Mouse (Mus musculus): ENCODE data around the gene 9930022D16Rik. TPM values are rescaled to one million over a fixed set of nuclear protein-coding genes. Genes with fewer than 3 reads are reported as not detected.

The 9930022D16Rik gene
- polyA plus RNA-seq, 1 experiment from 2014 or later: not detected

DNA sequence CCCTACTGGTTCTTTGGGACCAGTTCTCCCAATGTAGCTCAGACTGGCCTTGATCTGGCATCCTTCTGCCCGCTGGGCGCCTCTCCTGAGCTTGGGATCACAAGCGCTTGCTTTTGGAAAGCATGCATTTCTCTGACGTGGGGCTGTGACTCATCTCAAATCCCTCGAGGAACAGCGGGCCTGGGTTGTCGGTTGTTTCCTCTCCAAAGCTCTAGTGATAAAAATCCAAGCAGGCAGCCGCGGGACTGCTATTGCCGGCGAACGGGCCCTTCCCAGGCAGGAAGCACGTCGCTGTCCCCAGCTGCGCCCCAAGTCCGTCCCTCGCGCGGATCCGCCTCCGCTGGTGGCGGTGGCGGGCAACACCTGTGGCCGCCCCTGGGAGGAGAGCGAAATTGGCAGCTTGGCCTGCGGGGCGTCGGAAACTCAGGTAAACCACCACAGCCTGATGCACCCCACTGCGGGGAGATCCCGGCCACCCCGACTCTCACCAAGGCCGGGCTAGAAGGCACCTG, 26.2 kb downstream of the 9930022D16Rik start:
- Histone ChIP-seq H3K36me3 (peaks cover 28% of the 10 kb centered on the region), H3K4me2 (peak overlapping the region; percentile 85), H3K27ac (replicated peaks) (0 out of 2 replicates have a peak overlapping the region, but pooled peaks have one; percentile 14), H3K9ac (peak overlapping the region; percentile 47), H3K9me3 (no peaks in the 10 kb centered on the region), H3K27me3 (no peaks in the 10 kb centered on the region), H3K4me1 (replicated peaks) (peaks cover 8% of the 10 kb centered on the region), H3K4me3 (peak overlapping the region; percentile 44)
- peak; percentile 53; the same call in 1 of the 2 replicates for ATAC-seq (ENCODE audit: low FRiP score, low read depth)
- 3% methylated on average over 32 of the region's 32 CpGs for WGBS

DNA sequence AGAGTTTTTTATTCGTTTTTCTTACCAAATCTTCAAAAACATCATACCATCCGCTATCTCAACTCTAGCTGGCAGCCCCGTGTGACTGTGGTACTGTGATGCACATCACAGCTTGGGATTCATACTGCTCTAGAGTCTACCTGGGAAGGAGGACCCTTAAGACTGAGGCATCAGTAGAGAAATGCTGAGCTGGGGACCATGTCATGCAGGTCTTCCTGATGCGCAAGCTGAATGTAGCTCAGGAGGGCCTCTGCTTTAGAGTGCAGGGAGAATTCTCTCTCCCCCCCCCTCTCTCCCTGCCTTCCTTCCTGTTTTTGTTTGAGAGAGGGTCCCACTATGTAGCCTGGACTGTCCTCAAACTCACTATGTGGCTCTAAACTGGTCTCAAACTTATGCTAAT, 26.9 kb downstream of the 9930022D16Rik start:
- Histone ChIP-seq H3K27me3 (no peaks in the 10 kb centered on the region), H3K9me3 (no peaks in the 10 kb centered on the region), H3K4me1 (replicated peaks) (peaks cover 8% of the 10 kb centered on the region), H3K4me3 (no peak overlapping the region), H3K36me3 (peaks cover 21% of the 10 kb centered on the region), H3K4me2 (peak overlapping the region; percentile 85), H3K9ac (no peak overlapping the region), H3K27ac (replicated peaks) (no peak overlapping the region)
- WGBS: 57% methylated on average over 4 of the region's 4 CpGs
- ATAC-seq (ENCODE audit: low FRiP score, low read depth): no peak

DNA sequence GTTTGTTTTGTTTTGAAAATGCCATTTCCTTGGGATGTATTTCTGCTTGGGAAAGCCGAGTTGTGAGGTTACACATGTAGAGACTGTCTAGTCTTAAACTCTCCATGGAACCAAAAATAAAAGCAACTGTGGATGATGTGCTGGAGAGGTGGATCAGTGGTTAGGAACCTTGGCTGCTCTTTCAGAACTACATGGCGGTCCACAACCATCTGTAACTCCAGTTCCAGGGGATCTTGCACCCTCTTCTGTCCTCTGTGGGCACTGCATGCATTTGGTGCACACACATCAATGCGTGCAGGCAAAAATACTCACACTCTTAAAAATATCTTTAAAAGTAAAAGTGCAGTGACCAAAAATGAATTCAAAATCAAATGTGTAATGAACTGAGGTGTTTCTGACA, 27.4 kb downstream of the 9930022D16Rik start:
- WGBS: 55% methylated on average over 3 of the region's 3 CpGs
- H3K4me3 ChIP-seq: no peak overlapping the region
- no peak overlapping the region for H3K9ac ChIP-seq
- no peak overlapping the region for H3K27ac ChIP-seq (replicated peaks)
- H3K4me1 ChIP-seq (replicated peaks): peaks cover 8% of the 10 kb centered on the region
- no peaks in the 10 kb centered on the region for H3K27me3 ChIP-seq
- ATAC-seq (ENCODE audit: low FRiP score, low read depth): no peak
- peaks cover 16% of the 10 kb centered on the region for H3K36me3 ChIP-seq
- no peak overlapping the region for H3K4me2 ChIP-seq
- no peaks in the 10 kb centered on the region for H3K9me3 ChIP-seq

DNA sequence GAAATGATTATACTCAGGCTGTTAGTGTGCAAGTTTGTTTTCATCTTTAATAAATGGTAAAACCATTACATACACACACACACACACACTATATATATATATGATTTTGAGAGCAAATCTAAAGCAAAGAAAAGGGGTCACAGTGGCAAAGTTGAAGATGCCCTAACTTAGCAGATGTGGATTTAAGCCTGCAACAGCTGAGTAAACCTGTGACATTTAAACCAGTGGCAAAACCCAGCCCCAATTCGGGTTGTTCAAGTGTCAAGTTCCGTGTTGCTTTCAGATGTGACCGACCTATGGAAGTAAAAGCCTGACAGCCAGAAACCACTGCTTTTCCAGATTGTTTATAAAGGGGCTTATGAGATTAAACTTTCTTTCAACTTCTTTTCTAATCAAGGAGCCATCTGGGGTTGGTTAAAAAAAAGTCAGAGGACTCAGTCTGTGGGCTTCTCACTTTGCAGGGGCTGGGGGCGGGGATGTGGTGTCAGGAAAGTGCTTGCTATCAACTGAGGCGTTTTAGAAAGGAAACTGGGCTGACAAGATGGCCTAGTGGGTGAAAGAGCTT, 28.5 kb downstream of the 9930022D16Rik start:
- ATAC-seq (ENCODE audit: low FRiP score, low read depth): no peak
- Histone ChIP-seq H3K27me3 (no peaks in the 10 kb centered on the region), H3K4me3 (no peak overlapping the region), H3K27ac (replicated peaks) (no peak overlapping the region), H3K4me1 (replicated peaks) (peaks cover 8% of the 10 kb centered on the region), H3K9ac (no peak overlapping the region), H3K36me3 (0 out of 2 replicates have a peak, but pooled peaks cover 11% of the 10 kb centered on the region), H3K4me2 (no peak overlapping the region), H3K9me3 (no peaks in the 10 kb centered on the region)
- 75% methylated on average over 5 of the region's 5 CpGs for WGBS

DNA sequence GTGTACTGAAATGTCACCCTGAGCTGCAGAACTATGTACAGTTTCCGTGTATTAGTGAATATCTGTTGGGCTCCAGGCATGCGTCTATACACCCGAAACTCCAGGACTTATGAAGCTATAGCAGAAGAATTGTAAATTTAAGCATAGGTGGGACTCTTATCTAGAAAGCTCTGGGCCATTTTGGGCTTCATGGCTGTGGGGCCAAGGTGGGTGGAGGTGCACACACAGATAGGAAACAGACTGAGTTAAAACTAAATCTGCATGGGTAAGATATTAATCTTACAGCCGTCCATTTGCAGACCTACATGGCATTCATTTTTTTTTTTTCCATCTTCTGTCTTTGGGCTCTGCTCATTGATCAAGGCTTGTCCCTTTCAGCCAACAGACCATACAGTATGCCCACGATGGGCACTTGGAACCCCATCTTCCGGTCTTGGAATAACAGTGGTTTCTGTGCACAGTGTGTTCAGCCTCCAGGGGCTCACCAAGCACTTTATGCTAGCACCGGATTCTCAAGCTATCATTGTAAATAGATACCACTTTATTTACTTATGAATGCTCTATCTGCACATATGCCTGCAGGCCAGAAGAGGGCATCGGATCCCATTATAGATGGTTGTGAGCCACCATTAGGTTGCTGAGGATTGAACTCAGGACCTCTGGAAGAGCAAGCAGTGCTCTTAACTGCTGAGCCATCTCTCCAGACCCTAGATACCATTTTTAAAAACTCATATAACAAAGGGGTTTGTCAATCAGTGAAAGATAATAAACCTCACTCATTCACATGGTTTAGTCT, 29.9 kb downstream of the 9930022D16Rik start:
- no peak overlapping the region for H3K4me3 ChIP-seq
- no peak for ATAC-seq (ENCODE audit: low FRiP score, low read depth)
- H3K27me3 ChIP-seq: no peaks in the 10 kb centered on the region
- no peak overlapping the region for H3K4me2 ChIP-seq
- 95% methylated on average over 8 of the region's 8 CpGs for WGBS
- H3K27ac ChIP-seq (replicated peaks): no peak overlapping the region
- no peaks in the 10 kb centered on the region for H3K9me3 ChIP-seq
- no peaks in the 10 kb centered on the region for H3K36me3 ChIP-seq
- no peak overlapping the region for H3K9ac ChIP-seq
- peaks cover 8% of the 10 kb centered on the region for H3K4me1 ChIP-seq (replicated peaks)

DNA sequence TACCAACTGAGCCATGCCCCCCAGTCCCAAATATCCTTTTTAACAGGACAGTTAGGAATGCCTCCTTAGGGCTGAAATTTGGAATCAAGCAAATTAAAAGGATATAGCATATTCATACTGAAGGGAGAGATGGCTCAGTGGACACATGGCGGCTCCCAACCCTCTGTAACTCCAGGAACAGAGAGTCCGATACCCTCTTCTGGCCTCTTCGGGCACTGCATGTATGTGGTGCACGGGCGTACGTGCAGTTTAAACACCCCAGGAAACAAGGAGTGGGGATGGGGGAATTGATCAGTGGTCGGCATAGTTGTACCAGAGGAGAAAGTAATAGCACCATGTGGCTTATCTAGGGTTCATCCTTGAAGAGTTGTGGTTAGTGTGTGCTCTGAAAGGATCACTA, 30.9 kb downstream of the 9930022D16Rik start:
- Histone ChIP-seq H3K27me3 (no peaks in the 10 kb centered on the region), H3K27ac (replicated peaks) (no peak overlapping the region), H3K4me1 (replicated peaks) (peaks cover 6% of the 10 kb centered on the region), H3K4me2 (no peak overlapping the region), H3K9ac (no peak overlapping the region), H3K36me3 (no peaks in the 10 kb centered on the region), H3K4me3 (no peak overlapping the region), H3K9me3 (no peaks in the 10 kb centered on the region)
- no peak for ATAC-seq (ENCODE audit: low FRiP score, low read depth)
- 51% methylated on average over 7 of the region's 7 CpGs for WGBS

DNA sequence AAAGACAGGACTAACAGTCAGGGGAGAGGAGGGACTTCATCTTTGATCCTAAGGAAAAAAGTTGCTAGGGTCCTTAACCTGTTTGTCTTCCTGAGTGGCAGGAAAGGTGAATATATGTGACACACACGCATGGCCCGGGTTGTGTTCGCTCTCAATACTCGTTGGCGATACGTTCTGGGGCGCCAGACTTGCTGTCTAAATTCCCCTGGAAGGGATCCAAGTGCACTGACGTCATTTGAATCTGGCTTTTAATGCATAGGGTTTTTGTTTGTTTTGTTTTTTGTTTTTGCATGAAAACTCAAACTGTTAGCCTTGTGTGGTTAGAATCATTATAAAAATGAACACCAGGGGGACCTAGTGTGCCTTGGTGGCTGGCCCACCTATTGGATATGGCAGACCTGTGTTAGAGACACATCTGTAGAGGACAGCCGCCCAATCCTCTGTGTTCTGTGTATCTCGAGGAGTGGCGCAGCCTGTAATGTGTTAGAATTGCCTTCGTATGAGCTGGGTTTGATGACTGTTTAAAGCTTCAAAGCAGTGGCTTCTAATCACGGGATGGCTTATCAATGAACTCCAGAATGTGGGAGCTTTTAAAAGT, 31.8 kb downstream of the 9930022D16Rik start:
- no peak overlapping the region for H3K4me3 ChIP-seq
- H3K27me3 ChIP-seq: no peaks in the 10 kb centered on the region
- peak; percentile 38; the same call in 1 of the 2 replicates for ATAC-seq (ENCODE audit: low FRiP score, low read depth)
- no peaks in the 10 kb centered on the region for H3K4me1 ChIP-seq (replicated peaks)
- H3K36me3 ChIP-seq: no peaks in the 10 kb centered on the region
- no peak overlapping the region for H3K4me2 ChIP-seq
- no peak overlapping the region for H3K9ac ChIP-seq
- 49% methylated on average over 13 of the region's 13 CpGs for WGBS
- H3K27ac ChIP-seq (replicated peaks): no peak overlapping the region
- no peaks in the 10 kb centered on the region for H3K9me3 ChIP-seq

DNA sequence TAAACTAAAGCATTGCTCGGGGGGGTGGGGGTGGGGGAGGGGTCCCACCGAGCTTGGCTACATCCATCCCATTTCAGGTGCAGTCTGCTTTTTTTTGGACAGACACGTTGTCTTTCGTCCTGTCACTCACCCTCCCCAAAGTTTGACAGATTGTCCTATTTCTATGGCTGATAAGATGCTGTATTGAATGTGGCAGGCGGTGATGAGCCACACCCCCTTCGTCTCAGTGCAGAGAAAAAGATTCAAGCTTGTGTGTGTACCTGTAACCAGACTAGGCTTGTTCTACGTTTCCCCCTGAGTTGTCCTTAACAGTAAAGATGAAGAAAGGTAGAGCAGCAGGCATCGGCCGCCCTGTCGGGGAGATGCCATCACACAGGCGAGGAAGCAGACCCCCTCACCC, 37.5 kb downstream of the 9930022D16Rik start:
- H3K27ac ChIP-seq (replicated peaks): no peak overlapping the region

DNA sequence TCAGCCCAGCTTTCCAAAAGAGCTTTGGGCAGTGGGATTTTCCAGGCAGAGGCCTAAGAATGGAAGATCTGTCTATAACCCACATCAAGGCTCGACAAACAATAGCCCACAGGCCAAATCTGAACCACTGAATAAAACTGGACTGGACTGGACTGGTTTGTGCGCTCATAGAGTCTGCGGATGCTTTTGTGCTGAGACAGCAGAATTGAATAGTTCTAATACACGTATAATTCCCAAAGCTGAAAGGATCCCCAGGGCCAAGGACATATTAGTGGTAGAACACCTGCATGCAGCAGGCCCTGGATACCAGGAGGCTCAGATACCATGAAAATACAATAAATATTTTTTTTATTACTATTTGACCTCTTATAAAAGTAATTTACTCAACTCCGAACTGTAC, 42.5 kb downstream of the 9930022D16Rik start:
- H3K9ac ChIP-seq: no peak overlapping the region
- H3K9me3 ChIP-seq: no peaks in the 10 kb centered on the region
- H3K27ac ChIP-seq (replicated peaks): no peak overlapping the region
- ATAC-seq (ENCODE audit: low FRiP score, low read depth): no peak
- peaks cover 7% of the 10 kb centered on the region; the same call in 1 of the 2 replicates for H3K36me3 ChIP-seq
- no peaks in the 10 kb centered on the region for H3K4me1 ChIP-seq (replicated peaks)
- H3K4me3 ChIP-seq: no peak overlapping the region
- 82% methylated on average over 5 of the region's 5 CpGs for WGBS
- no peak overlapping the region for H3K4me2 ChIP-seq
- no peaks in the 10 kb centered on the region for H3K27me3 ChIP-seq

More for the DNA sequence above, 37.5 kb downstream of the 9930022D16Rik start:
- no peaks in the 10 kb centered on the region for H3K4me1 ChIP-seq (replicated peaks)
- H3K36me3 ChIP-seq: peaks cover 3% of the 10 kb centered on the region; the same call in 1 of the 2 replicates
- H3K9ac ChIP-seq: no peak overlapping the region
- no peak for ATAC-seq (ENCODE audit: low FRiP score, low read depth)
- H3K9me3 ChIP-seq: no peaks in the 10 kb centered on the region
- H3K4me3 ChIP-seq: no peak overlapping the region
- no peak overlapping the region for H3K4me2 ChIP-seq
- WGBS: 90% methylated on average over 11 of the region's 11 CpGs
- H3K27me3 ChIP-seq: no peaks in the 10 kb centered on the region

DNA sequence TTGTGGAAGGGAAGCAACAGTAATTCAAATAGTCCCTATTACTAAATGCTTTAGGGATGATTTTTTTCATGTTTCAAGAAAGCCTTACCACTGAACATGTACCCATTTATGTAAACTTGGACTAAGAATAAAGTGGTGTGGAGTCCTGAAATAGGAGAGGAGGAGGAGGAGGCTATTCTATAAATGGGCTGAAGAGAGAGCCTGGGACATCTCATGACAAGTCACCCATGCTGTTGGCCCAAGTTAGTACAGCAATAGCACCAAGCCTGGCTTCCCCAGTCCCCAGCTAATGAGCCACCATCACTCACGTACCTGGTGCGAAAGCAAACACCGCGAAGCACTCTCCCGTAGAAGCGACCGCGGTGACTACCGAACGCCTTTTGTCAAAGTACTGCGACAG, 44.4 kb downstream of the 9930022D16Rik start:
- H3K9ac ChIP-seq: no peak overlapping the region
- H3K4me2 ChIP-seq: no peak overlapping the region
- no peak overlapping the region for H3K27ac ChIP-seq (replicated peaks)
- no peaks in the 10 kb centered on the region for H3K9me3 ChIP-seq
- 96% methylated on average over 11 of the region's 11 CpGs for WGBS
- no peak for ATAC-seq (ENCODE audit: low FRiP score, low read depth)
- H3K36me3 ChIP-seq: peaks cover 4% of the 10 kb centered on the region; the same call in 1 of the 2 replicates
- H3K27me3 ChIP-seq: no peaks in the 10 kb centered on the region
- H3K4me3 ChIP-seq: no peak overlapping the region
- H3K4me1 ChIP-seq (replicated peaks): no peaks in the 10 kb centered on the region

DNA sequence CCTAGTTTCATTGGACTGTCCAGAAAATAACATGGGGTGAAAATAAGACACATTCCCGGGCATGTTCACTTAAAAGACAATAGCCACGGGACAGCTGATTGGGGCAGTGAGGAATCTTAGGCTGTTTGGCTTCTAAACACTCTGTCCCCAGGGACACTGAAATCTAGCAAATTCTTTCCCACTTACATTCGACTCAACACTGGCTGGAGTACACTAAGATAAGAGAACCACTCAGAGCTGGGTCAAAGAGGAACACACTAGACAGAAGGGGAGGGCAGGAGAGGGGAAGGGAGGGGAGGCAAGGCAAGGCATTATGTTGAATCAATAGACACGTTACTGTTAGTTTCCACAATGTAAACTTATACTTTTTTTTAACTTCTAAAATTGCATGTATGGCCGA, 46.9 kb downstream of the 9930022D16Rik start:
- Histone ChIP-seq H3K4me2 (no peak overlapping the region), H3K27ac (replicated peaks) (no peak overlapping the region), H3K4me1 (replicated peaks) (no peaks in the 10 kb centered on the region), H3K4me3 (no peak overlapping the region), H3K9ac (no peak overlapping the region), H3K9me3 (no peaks in the 10 kb centered on the region), H3K27me3 (no peaks in the 10 kb centered on the region), H3K36me3 (peaks cover 4% of the 10 kb centered on the region; the same call in 1 of the 2 replicates)
- 83% methylated on average over 5 of the region's 5 CpGs for WGBS
- ATAC-seq (ENCODE audit: low FRiP score, low read depth): no peak

DNA sequence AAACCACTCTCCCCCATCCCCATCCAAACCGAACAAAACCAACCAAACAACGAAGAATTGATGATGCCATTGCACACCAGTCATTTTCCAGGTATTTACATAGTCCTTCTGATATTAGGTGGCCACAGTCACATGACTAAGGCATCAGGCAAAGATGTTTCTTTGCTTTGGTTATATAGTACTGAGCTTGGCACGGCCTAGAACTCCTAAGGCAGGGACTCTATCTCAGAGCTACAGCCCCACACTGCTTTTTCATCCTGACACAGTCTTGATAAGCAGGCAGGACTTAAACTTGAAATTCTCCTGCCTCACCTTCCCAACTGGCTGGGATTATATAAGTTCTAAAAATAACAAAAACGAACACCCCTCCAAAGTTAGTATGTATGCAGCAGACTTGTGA, 51.4 kb downstream of the 9930022D16Rik start:
- no peak overlapping the region for H3K9ac ChIP-seq
- 95% methylated on average over 4 of the region's 4 CpGs for WGBS
- no peak overlapping the region for H3K4me2 ChIP-seq
- no peak overlapping the region for H3K4me3 ChIP-seq
- H3K9me3 ChIP-seq: no peaks in the 10 kb centered on the region
- H3K4me1 ChIP-seq (replicated peaks): no peaks in the 10 kb centered on the region
- no peaks in the 10 kb centered on the region for H3K36me3 ChIP-seq
- no peak overlapping the region for H3K27ac ChIP-seq (replicated peaks)
- H3K27me3 ChIP-seq: no peaks in the 10 kb centered on the region
- ATAC-seq (ENCODE audit: low FRiP score, low read depth): no peak

All from hindbrain, embryonic 15.5 days (tissue).